Mouse (Mus musculus) erythroblast, adult 5-6 weeks (primary cell): ENCODE results near the gene Adamtsl3. TPM values are rescaled to one million over a fixed set of nuclear protein-coding genes. Genes with fewer than 3 reads are reported as not detected.
"Not testable (repeated sequence)": the region's sequence is repeated elsewhere in the genome, so short reads cannot be mapped to it uniquely, and the experiment has no call there.

Source experiments
- ATAC-seq: replicated peaks from 2 replicates; pipeline ENCODE4 v1.8.0; 2016; ENCODE audit warnings: moderate number of reproducible peaks, mild to moderate bottlenecking, moderate TSS enrichment, inconsistent platforms; ENCODE audit not compliant: poor library complexity, low FRiP score, severe bottlenecking
- total RNA-seq, 2 experiments: library from RNA; stranded (forward) in 1 of 2; stranded (reverse) in 1 of 2; fragments of 150-400 nt in 1 of 2; fragments of 200-764, 138-1000 nt in 1 of 2; gene quantifications; 2 replicates each; pipeline versions ENCODE4 v1.2.3 to v1.2.4; 2015 to 2017; ENCODE audit warnings: low replicate concordance in 2 of 2

The Adamtsl3 gene
- total RNA-seq, 2 experiments from 2014 or later, result not detected

DNA sequence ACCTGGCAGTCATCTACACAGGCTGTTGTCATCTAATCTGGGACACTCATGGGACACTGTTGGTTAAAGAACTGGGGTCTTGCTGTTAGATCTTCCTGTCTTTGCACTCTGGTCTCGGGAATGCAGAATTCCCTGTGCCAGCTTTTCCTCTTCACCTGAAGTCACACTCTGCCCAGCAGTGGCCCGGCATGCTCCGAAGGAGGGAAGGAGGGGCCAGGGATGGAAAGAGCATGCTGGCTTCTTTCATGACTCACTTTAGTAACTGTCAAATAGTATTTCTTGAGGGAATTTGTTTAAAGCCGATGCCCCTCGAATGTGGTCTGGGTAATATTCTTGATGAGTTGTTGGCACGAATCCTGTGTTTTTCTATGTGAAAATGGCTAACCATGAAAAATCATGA is 81.2 kb downstream of the Adamtsl3 start:
- no peak for ATAC-seq

DNA sequence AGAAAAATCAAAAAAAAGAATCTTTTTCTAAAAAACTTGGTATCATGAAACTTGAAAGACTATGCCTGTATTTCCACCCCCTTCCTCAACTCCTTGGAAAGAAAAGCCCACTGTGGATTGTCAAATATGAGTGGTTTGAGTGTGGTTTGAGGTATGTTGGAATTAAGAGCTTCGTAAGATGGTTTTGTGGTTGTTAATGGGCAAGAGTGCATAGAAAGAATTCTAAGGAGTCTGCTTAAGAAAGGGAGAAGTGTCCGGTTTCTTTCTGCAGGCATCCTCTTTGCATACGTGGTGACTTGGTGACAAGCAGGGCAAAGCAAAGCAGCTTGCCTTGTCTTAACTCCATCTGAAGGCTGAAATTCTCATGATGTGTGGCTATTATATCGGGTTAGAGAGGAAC is 81.6 kb downstream of the Adamtsl3 start:
- ATAC-seq, result no peak

- ATAC-seq, result not testable (repeated sequence)
Observed at GRCm38 (mm10) chr7:82420329-82421052, 85.0 kb downstream of the Adamtsl3 start.

GRCm38 (mm10) chr7:82422561-82422960 is 87.1 kb downstream of the Adamtsl3 start:
- ATAC-seq, result no peak

DNA sequence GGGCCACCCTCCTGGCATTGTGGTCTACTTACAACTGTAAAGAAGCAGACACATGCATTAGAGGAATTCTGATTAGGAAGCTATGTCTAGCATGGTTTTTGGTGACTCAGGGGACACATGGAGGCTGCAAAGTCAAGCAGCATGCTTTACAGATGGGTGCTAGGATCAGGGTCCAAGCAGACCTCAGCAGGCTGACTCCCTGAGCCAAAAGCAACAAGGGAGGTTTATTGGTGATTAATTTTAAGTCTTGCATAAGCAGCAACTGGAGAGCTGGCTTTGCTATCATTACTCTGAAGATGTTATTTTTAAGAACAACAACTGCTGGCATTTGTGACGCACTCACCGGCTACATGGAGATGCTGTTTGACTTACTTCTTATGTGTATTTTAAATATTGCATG is 88.1 kb downstream of the Adamtsl3 start:
- ATAC-seq, result no peak

- ATAC-seq, result no peak
Observed at GRCm38 (mm10) chr7:82424281-82424680, 88.8 kb downstream of the Adamtsl3 start.

DNA sequence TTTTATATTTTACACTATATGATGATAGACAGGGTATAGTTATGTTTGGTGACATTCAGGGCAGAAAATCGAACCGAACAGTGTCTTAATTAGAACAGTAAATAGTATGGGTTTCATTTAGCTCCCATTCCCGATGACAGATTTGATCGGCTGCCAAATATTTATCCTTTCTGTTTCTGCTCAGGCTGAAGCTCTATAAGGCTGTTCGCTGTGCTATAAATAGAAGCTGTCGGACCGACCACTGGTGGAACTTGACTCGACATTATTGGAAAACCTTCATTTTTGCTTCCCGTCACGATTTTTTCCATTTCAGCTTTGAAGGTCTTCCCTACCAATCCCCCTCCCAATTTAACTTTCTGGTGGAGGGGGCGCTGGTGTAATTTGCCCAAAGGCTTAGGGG is 89.9 kb downstream of the Adamtsl3 start:
- no peak for ATAC-seq

DNA sequence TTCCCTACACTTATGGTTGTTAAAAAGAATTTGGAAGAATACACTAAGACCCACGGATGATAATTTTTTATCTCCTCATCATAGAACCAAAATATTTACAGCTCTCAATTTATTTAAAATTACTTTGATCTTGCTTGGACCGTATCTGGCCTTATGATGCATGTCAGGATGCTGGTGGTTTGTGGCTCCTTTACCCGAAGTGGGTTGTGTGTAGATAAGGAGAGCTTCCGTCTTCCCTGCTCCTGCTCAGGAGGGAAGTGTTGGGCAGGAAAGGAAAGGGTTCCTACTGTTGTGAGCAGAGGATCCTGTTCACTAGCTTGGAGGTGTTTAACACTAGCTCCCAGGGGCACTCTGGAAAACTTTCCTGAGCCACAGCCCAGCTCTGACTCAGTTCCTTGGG is 94.0 kb downstream of the Adamtsl3 start:
- no peak for ATAC-seq

DNA sequence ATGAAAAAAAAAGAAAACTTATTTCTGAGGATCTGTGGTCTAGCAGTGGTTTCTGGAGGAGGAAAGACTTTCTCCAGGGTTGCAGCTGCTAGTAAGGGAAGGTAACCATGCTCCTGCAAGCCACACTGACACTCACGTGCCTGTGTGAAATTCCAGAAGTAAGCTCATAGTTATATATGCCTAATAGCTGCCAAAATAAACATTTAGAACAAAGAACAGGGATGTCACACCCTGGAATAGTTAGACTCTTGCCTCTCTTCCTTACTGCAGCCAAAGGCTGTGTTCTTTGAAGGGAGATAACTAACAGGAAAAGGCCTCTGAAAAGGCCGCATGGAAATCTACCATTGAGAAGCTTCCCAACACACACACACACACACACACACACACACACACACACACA is 96.1 kb downstream of the Adamtsl3 start:
- no peak for ATAC-seq

GRCm38 (mm10) chr7:82433226-82433625 is 97.7 kb downstream of the Adamtsl3 start:
- no peak for ATAC-seq

GRCm38 (mm10) chr7:82458376-82458775 is 122.9 kb downstream of the Adamtsl3 start:
- no peak for ATAC-seq

- no peak for ATAC-seq
Observed at GRCm38 (mm10) chr7:82462921-82463523, 127.5 kb downstream of the Adamtsl3 start.

DNA sequence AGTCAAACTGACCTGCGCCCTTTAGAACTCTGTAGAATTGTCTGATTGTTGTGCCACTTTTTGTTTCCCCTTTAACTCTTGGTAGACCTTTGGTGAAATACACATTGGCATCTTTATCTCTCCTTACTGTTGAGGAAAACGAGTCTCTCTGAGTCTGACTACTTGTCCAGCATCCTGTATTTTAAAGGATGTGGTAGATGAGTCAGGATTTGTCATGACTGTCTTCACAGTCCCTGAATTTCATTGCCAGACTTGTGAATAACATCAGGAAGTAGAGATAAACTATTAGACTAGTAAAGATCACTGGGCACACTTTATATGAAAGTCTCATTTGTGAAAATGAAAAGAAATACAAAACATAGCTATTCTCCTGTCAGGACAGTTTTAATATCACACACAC is 128.9 kb downstream of the Adamtsl3 start:
- no peak for ATAC-seq

- ATAC-seq, result no peak
Observed at GRCm38 (mm10) chr7:82465437-82465836, 129.9 kb downstream of the Adamtsl3 start.

DNA sequence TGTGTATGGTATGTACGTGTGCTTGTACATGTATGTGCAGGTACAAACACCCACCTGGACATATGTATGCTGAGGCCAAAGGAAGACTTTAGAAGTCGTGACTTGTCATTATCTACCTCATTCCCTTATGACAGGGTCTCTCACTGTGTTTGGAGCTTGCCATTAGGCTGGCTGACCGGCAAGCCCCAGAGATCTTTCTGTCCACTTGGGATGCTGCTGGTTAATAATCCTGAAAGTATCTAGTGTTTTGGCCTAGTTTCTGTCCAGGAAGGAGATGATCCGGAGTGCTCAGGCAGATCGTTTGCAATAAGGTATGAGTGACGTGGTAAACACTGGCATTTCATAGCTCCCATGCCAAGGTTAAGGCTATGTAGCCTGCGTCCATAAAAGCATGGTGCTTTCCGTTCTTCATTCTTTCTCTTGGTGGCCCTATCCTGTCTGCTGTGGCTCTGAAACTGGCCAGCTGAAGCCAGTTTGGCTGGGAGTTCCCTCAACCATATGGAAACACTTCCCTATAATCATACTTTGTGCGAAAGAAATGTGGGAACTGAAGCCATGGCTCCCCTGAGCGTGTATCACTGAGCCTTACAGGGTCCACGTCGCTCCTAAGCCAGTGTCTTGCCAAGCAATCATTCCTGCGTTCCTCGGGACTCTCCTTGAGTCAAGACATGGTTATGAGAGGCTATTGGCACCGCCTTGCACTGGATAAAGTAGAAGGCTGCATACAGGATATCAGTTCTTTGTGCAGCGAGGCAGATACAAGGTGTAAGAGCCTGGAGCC is 141.1 kb downstream of the Adamtsl3 start:
- ATAC-seq, result no peak

DNA sequence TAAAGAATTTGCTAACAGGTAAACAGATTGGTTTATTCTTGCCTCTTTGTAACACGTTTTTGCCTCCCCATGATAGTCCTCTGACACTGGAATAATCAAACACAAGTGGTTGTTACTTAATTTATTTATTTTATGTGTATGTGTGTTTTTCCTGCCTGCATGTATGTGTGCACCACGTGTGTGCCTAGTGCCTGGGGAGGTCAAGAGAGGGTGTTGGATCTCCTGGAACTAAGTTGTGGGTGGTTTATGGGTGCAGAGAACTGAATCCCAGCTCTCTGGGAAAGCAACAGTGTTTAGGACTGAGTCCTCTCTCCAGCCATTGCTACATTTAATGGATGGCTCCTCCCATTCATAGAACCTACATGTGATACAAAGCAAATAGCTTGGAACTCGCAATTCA is 143.0 kb downstream of the Adamtsl3 start:
- no peak for ATAC-seq

DNA sequence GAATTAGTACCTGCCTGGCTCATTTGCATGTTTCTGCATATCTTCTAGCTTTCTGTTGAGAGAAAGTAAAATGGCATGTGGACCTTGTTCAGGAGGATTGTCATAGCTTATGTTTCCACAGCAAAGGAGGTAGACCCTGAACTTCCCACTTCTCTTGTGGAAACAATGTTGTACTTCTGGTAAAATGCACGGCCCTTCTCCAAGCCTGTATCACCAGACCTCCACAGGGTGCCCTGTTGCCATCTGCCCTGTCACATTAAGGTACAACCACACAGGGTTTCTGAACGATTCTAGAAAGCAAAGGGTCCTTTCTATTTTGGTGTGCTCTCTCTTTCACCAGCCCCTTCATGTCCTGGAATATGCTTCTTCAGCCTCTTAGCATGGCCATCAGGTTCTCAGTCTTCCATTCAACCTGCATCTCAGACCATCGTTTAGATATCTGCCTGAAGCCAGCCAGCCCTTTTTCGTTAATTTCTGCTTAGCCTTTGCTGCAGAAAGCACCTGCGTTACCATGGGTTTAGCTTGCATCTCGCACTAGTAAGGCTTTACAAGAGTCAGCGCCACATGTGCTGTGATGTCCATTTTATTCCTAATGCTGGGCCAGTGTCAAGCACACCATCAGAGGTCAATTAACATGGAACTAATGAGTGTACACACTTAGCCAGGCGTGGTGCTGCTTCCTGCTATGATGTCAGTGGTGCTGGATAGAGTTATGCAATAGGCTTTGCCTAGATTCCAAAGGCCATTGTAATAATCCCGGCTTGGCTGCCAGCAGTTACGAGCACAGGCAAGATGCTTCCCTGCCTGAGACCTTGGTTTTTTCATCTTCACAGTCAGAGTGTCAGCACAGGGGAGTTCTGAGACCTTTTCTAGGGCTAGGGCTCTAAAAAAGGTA is 143.6 kb downstream of the Adamtsl3 start:
- no peak for ATAC-seq

- no peak for ATAC-seq
Observed at GRCm38 (mm10) chr7:82483426-82483825, 147.9 kb downstream of the Adamtsl3 start.

DNA sequence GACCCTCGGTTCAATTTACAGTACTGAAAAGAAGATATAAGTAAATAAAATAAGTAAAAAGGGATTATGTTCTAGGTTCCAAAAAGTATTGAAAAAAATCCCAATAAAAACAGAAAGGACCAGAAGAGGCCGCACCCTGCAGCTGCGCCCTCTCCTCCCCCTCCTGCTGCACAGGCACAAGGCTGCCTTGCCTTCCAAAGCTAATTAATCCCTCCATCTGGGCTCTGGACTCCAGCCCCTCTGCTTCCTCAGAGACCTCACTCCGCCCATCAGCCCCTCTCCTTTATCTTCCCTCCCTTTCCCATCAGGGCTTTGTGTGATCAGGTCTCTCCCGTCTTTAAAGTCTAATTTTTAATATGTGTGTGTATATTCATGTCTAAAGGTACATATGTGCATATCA is 149.3 kb downstream of the Adamtsl3 start:
- no peak for ATAC-seq

DNA sequence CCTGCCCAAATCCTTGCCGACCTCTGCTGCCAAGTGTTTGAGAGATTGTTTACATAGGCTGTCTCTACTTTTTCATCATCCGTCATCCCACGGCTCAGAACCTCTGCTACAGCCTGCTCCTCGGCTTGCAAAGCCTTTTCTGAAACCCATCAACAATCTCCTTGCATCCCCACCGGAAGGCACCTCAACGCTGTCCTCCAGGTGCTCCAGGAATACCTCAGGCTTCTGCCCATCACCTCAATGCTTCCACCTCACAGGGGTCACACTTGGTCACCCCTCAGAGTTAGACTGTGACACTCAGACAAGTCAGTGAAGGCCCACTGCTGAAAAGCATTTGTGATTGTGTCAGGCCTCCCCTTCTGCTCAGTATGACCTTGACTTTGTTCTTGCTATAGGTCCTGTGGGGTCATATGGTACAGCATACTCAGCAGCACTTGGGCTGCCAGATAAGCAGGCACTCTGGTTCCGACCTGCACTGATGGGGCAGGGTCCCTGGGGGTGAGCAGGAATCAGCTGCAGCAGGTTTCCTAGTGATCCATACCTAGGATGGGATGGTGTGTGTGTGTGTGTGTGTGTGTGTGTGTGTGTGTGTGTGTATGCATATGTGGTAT is 150.0 kb downstream of the Adamtsl3 start:
- no peak for ATAC-seq
